Mouse (Mus musculus) intestine, embryonic 14.5 days (tissue): Measurements from ENCODE around the gene Fam124b. TPM values are rescaled to one million over a fixed set of nuclear protein-coding genes. Genes with fewer than 3 reads are reported as not detected.

Experiments
- ATAC-seq: fragments of 200-750 bp; cut with Nextera tagmentation; replicated peaks from 2 replicates; pipeline ENCODE4 v1.8.0; 2017; ENCODE audit warnings: low read depth, moderate number of reproducible peaks, moderate TSS enrichment, moderate library complexity; ENCODE audit not compliant: low FRiP score, low TSS enrichment
- DNase-seq: peaks from one replicate; pipeline ENCODE4 v3.0.0-alpha.2; 2018; ENCODE audit warnings: low spot score
- H3K27ac ChIP-seq: fragments of 300-500 bp; sonication (generic); 2 replicates; pipeline ENCODE4 v1.5.1; 2014; ENCODE audit warnings: low read depth, mild to moderate bottlenecking, control low read depth
- H3K27me3 ChIP-seq: fragments of 300-500 bp; sonication (generic); replicated peaks from 2 replicates; pipeline ENCODE4 v1.6.1; 2014; ENCODE audit warnings: low read length, control low read depth; ENCODE audit not compliant: control insufficient read depth, insufficient read depth
- H3K36me3 ChIP-seq: fragments of 300-500 bp; sonication (generic); 2 replicates; pipeline ENCODE4 v1.6.1; 2014; ENCODE audit warnings: low read length, control low read depth; ENCODE audit not compliant: control insufficient read depth, insufficient read depth
- H3K4me1 ChIP-seq: fragments of 300-500 bp; sonication (generic); replicated peaks from 2 replicates; pipeline ENCODE4 v1.6.1; 2014; ENCODE audit warnings: low read length, control low read depth, mixed read lengths; ENCODE audit not compliant: control insufficient read depth, insufficient read depth
- H3K4me2 ChIP-seq: fragments of 300-500 bp; sonication (generic); 2 replicates; pipeline ENCODE4 v1.6.1; 2014; ENCODE audit warnings: low read length
- H3K4me3 ChIP-seq: fragments of 300-500 bp; sonication (generic); 2 replicates; pipeline ENCODE4 v1.5.1; 2014; ENCODE audit warnings: low read depth, low read length, control low read depth, mixed read lengths
- H3K9ac ChIP-seq: fragments of 300-500 bp; sonication (generic); 2 replicates; pipeline ENCODE4 v1.6.1; 2014; ENCODE audit warnings: mild to moderate bottlenecking, low read length
- H3K9me3 ChIP-seq: fragments of 300-500 bp; sonication (generic); 2 replicates; pipeline ENCODE4 v1.6.1; 2016; ENCODE audit warnings: low read length, control low read depth; ENCODE audit not compliant: control insufficient read depth
- WGBS: fragments of 180-500 bp; shearing (Covaris S2); extraction: QIAGEN DNeasy Blood & Tissue Kit; methylation state at CpG from one replicate; pipeline ENCODE4 v1.1.7; 2014; 5-methylcytosine and 5-hydroxymethylcytosine counted together
- polyA plus RNA-seq: library from polyadenylated mRNA; unstranded; fragments of >200 nt; fragmentation: Nextera tagmentation; extraction: Ambion mirVana; gene quantifications from 2 replicates; pipeline ENCODE4 v1.2.1, GENCODE M21; 2014

Gene Fam124b
- polyA plus RNA-seq, 1 experiment from 2014 or later = 0.85 TPM

GRCm38 (mm10) chr1:80239481-80239880 lies 21.2 kb upstream of the Fam124b start:
- Histone ChIP-seq H3K4me3 (no peak overlapping the region), H3K27me3 (no peaks in the 10 kb centered on the region), H3K36me3 (no peaks in the 10 kb centered on the region), H3K4me2 (no peak overlapping the region), H3K4me1 (0 out of 2 replicates have a peak, but pooled peaks cover 4% of the 10 kb centered on the region), H3K9ac (no peak overlapping the region), H3K9me3 (no peaks in the 10 kb centered on the region), H3K27ac (no peak overlapping the region)
- 78% methylated on average over 11 of the region's 11 CpGs for WGBS
- no peak for DNase-seq
- ATAC-seq = no peak

GRCm38 (mm10) chr1:80236951-80237702 lies 18.9 kb upstream of the Fam124b start:
- no peaks in the 10 kb centered on the region for H3K36me3 ChIP-seq
- 72% methylated on average over 11 of the region's 11 CpGs for WGBS
- H3K27me3 ChIP-seq = no peaks in the 10 kb centered on the region
- 0 out of 2 replicates have a peak, but pooled peaks cover 4% of the 10 kb centered on the region for H3K4me1 ChIP-seq
- H3K9me3 ChIP-seq = no peaks in the 10 kb centered on the region
- H3K27ac ChIP-seq = no peak overlapping the region
- no peak for DNase-seq
- no peak overlapping the region for H3K4me2 ChIP-seq
- H3K9ac ChIP-seq = no peak overlapping the region
- no peak overlapping the region for H3K4me3 ChIP-seq
- no peak for ATAC-seq

- no peak overlapping the region for H3K4me3 ChIP-seq
- ATAC-seq (no peak), DNase-seq (no peak)
- WGBS = 7% methylated on average over 1 of the region's 1 CpGs
- no peak overlapping the region for H3K27ac ChIP-seq
- H3K4me2 ChIP-seq = no peak overlapping the region
- no peaks in the 10 kb centered on the region for H3K9me3 ChIP-seq
- H3K4me1 ChIP-seq = 0 out of 2 replicates have a peak, but pooled peaks cover 4% of the 10 kb centered on the region
- no peaks in the 10 kb centered on the region for H3K27me3 ChIP-seq
- no peaks in the 10 kb centered on the region for H3K36me3 ChIP-seq
- H3K9ac ChIP-seq = no peak overlapping the region
Observed at GRCm38 (mm10) chr1:80236126-80236525, 17.9 kb upstream of the Fam124b start.

GRCm38 (mm10) chr1:80230612-80231011 lies 12.3 kb upstream of the Fam124b start:
- Histone ChIP-seq H3K9me3 (no peaks in the 10 kb centered on the region), H3K36me3 (no peaks in the 10 kb centered on the region), H3K27me3 (no peaks in the 10 kb centered on the region), H3K4me1 (no peaks in the 10 kb centered on the region), H3K9ac (no peak overlapping the region), H3K4me2 (no peak overlapping the region), H3K27ac (no peak overlapping the region), H3K4me3 (no peak overlapping the region)
- ATAC-seq = no peak
- no peak for DNase-seq
- WGBS = 76% methylated on average over 1 of the region's 1 CpGs

- ATAC-seq = no peak
- 37% methylated on average over 3 of the region's 3 CpGs for WGBS
- no peak overlapping the region for H3K4me3 ChIP-seq
Observed at GRCm38 (mm10) chr1:80224839-80225412, 6.7 kb upstream of the Fam124b start.

GRCm38 (mm10) chr1:80221151-80221550 lies 2.9 kb upstream of the Fam124b start:
- ATAC-seq = no peak
- no peak overlapping the region for H3K4me2 ChIP-seq

More at GRCm38 (mm10) chr1:80224839-80225412, 6.7 kb upstream of the Fam124b start:
- Histone ChIP-seq H3K9ac (no peak overlapping the region), H3K9me3 (no peaks in the 10 kb centered on the region), H3K4me1 (no peaks in the 10 kb centered on the region), H3K36me3 (no peaks in the 10 kb centered on the region), H3K27me3 (no peaks in the 10 kb centered on the region), H3K4me2 (no peak overlapping the region), H3K27ac (no peak overlapping the region)
- no peak for DNase-seq

GRCm38 (mm10) chr1:80213826-80214225 lies 4.4 kb downstream of the Fam124b start:
- 76% methylated on average over 9 of the region's 9 CpGs for WGBS
- H3K9me3 ChIP-seq = no peaks in the 10 kb centered on the region
- H3K4me1 ChIP-seq = no peaks in the 10 kb centered on the region
- DNase-seq (no peak), ATAC-seq (no peak)
- H3K9ac ChIP-seq = no peak overlapping the region
- no peak overlapping the region for H3K27ac ChIP-seq
- H3K4me3 ChIP-seq = no peak overlapping the region
- no peaks in the 10 kb centered on the region for H3K27me3 ChIP-seq
- no peak overlapping the region for H3K4me2 ChIP-seq
- no peaks in the 10 kb centered on the region for H3K36me3 ChIP-seq

More at GRCm38 (mm10) chr1:80221151-80221550, 2.9 kb upstream of the Fam124b start:
- DNase-seq = no peak
- Histone ChIP-seq H3K27me3 (no peaks in the 10 kb centered on the region), H3K36me3 (no peaks in the 10 kb centered on the region), H3K27ac (no peak overlapping the region), H3K9me3 (no peaks in the 10 kb centered on the region), H3K9ac (no peak overlapping the region), H3K4me3 (no peak overlapping the region), H3K4me1 (no peaks in the 10 kb centered on the region)
- WGBS = 74% methylated on average over 4 of the region's 4 CpGs

- no peak for DNase-seq
- Histone ChIP-seq H3K9ac (no peak overlapping the region), H3K27ac (peak overlapping the region; percentile 25; the same call in 1 of the 2 replicates), H3K36me3 (no peaks in the 10 kb centered on the region), H3K4me2 (no peak overlapping the region), H3K27me3 (no peaks in the 10 kb centered on the region), H3K9me3 (no peaks in the 10 kb centered on the region), H3K4me3 (no peak overlapping the region), H3K4me1 (no peaks in the 10 kb centered on the region)
- ATAC-seq = no peak
- 91% methylated on average over 10 of the region's 10 CpGs for WGBS
Observed at GRCm38 (mm10) chr1:80213146-80213545, 5.1 kb downstream of the Fam124b start.
